Mouse (Mus musculus): ENCODE measurements around the gene Hist1h1b. TPM values are rescaled to one million over a fixed set of nuclear protein-coding genes. Genes with fewer than 3 reads are reported as not detected.
"Not testable (repeated sequence)": the region's sequence is repeated elsewhere in the genome, so short reads cannot be mapped to it uniquely, and the experiment has no call there.

Gene Hist1h1b
- polyA plus RNA-seq, 1 experiment from 2014 or later = 3.2 TPM

GRCm38 (mm10) chr13:21789925-21790324, 9.5 kb upstream of the Hist1h1b start:
- WGBS = 54% methylated on average over 6 of the region's 6 CpGs
- Histone ChIP-seq H3K27me3 (no peaks in the 10 kb centered on the region), H3K9ac (no peak overlapping the region), H3K36me3 (no peaks in the 10 kb centered on the region), H3K9me3 (no peaks in the 10 kb centered on the region), H3K4me1 (replicated peaks) (peaks cover 27% of the 10 kb centered on the region), H3K4me3 (no peak overlapping the region), H3K27ac (replicated peaks) (no peak overlapping the region), H3K4me2 (no peak overlapping the region)
- no peak for ATAC-seq (ENCODE audit: low read depth)

GRCm38 (mm10) chr13:21787760-21788593, 7.6 kb upstream of the Hist1h1b start:
- peak overlapping the region; percentile 62 for H3K4me2 ChIP-seq
- WGBS = 12% methylated on average over 17 of the region's 21 CpGs
- H3K4me3 ChIP-seq = peak overlapping the region; percentile 39
- no peaks in the 10 kb centered on the region for H3K36me3 ChIP-seq
- H3K9me3 ChIP-seq = no peaks in the 10 kb centered on the region
- peak; percentile 52; the same call in 1 of the 2 replicates for ATAC-seq (ENCODE audit: low read depth)
- no peaks in the 10 kb centered on the region for H3K27me3 ChIP-seq
- H3K4me1 ChIP-seq (replicated peaks) = peaks cover 35% of the 10 kb centered on the region
- H3K27ac ChIP-seq (replicated peaks) = peak overlapping the region; percentile 77
- peak overlapping the region; percentile 58 for H3K9ac ChIP-seq

- peak within 1 kb of the TSS; percentile 39 for H3K4me3 ChIP-seq
- peak; percentile 95 for ATAC-seq (ENCODE audit: low read depth)
- H3K4me2 ChIP-seq = peak within 1 kb of the TSS; percentile 62
- not testable (repeated sequence) for H3K27me3 ChIP-seq, H3K9me3 ChIP-seq, H3K36me3 ChIP-seq
- WGBS = under 1% methylated on average over 44 of the region's 63 CpGs
- H3K27ac ChIP-seq (replicated peaks) = peak within 1 kb of the TSS; percentile 77
- H3K9ac ChIP-seq = peak within 1 kb of the TSS; percentile 64
- peaks cover 43% of the 10 kb centered on the region for H3K4me1 ChIP-seq (replicated peaks)
Measured at GRCm38 (mm10) chr13:21786899-21787629, 6.6 kb upstream of the Hist1h1b start, which contains the start of the genes Hist1h2an and Hist1h2bp. Hist1h2an (minus strand) TSS chr13:21787218. Hist1h2bp (plus strand) TSS chr13:21787461.

- H3K36me3 ChIP-seq = no peaks in the 10 kb centered on the region
- no peaks in the 10 kb centered on the region for H3K9me3 ChIP-seq
- ATAC-seq (ENCODE audit: low read depth) = no peak
- H3K27ac ChIP-seq (replicated peaks) = peak overlapping the region; percentile 76
- peaks cover 44% of the 10 kb centered on the region for H3K4me1 ChIP-seq (replicated peaks)
- WGBS = 1% methylated on average over 8 of the region's 8 CpGs
- peak overlapping the region; percentile 64 for H3K9ac ChIP-seq
- no peaks in the 10 kb centered on the region for H3K27me3 ChIP-seq
- H3K4me2 ChIP-seq = peak overlapping the region; percentile 62
- peak overlapping the region; percentile 39 for H3K4me3 ChIP-seq
Measured at GRCm38 (mm10) chr13:21786189-21786898, 5.9 kb upstream of the Hist1h1b start.

GRCm38 (mm10) chr13:21784311-21784710, 3.9 kb upstream of the Hist1h1b start:
- H3K4me1 ChIP-seq (replicated peaks) = peaks cover 54% of the 10 kb centered on the region
- 13% methylated on average over 6 of the region's 6 CpGs for WGBS
- H3K27me3 ChIP-seq = no peaks in the 10 kb centered on the region
- ATAC-seq (ENCODE audit: low read depth) = no peak
- no peaks in the 10 kb centered on the region for H3K9me3 ChIP-seq
- H3K9ac ChIP-seq = peak overlapping the region; percentile 28
- H3K4me2 ChIP-seq = peak overlapping the region; percentile 80
- 0 out of 2 replicates have a peak overlapping the region, but pooled peaks have one; percentile 40 for H3K4me3 ChIP-seq
- peak overlapping the region; percentile 59 for H3K27ac ChIP-seq (replicated peaks)
- H3K36me3 ChIP-seq = no peaks in the 10 kb centered on the region

- H3K9me3 ChIP-seq = no peaks in the 10 kb centered on the region
- H3K4me2 ChIP-seq = peak overlapping the region; percentile 80
- peak overlapping the region; percentile 28 for H3K9ac ChIP-seq
- peaks cover 56% of the 10 kb centered on the region for H3K4me1 ChIP-seq (replicated peaks)
- H3K27ac ChIP-seq (replicated peaks) = peak overlapping the region; percentile 59
- WGBS = 2% methylated on average over 9 of the region's 9 CpGs
- H3K27me3 ChIP-seq = no peaks in the 10 kb centered on the region
- no peak for ATAC-seq (ENCODE audit: low read depth)
- no peaks in the 10 kb centered on the region for H3K36me3 ChIP-seq
- H3K4me3 ChIP-seq = peak overlapping the region; percentile 40
Measured at GRCm38 (mm10) chr13:21783734-21784161, 3.3 kb upstream of the Hist1h1b start.

GRCm38 (mm10) chr13:21783255-21783617, 2.8 kb upstream of the Hist1h1b start, which contains the start of gene Hist1h3i:
Hist1h3i (minus strand) TSS chr13:21783370.
- Histone ChIP-seq H3K27me3 (no peaks in the 10 kb centered on the region), H3K9ac (peak within 1 kb of the TSS; percentile 70), H3K9me3 (no peaks in the 10 kb centered on the region), H3K4me3 (peak within 1 kb of the TSS; percentile 40), H3K27ac (replicated peaks) (peak within 1 kb of the TSS; percentile 84), H3K36me3 (no peaks in the 10 kb centered on the region), H3K4me2 (peak within 1 kb of the TSS; percentile 80), H3K4me1 (replicated peaks) (peaks cover 59% of the 10 kb centered on the region)
- ATAC-seq (ENCODE audit: low read depth) = peak; percentile 76
- 0% methylated on average over 14 of the region's 20 CpGs for WGBS

GRCm38 (mm10) chr13:21782361-21783254, 2.2 kb upstream of the Hist1h1b start:
- not testable (repeated sequence) for H3K27me3 ChIP-seq; H3K9me3 ChIP-seq; ATAC-seq (ENCODE audit: low read depth); H3K36me3 ChIP-seq
- H3K9ac ChIP-seq = peak overlapping the region; percentile 70
- under 1% methylated on average over 18 of the region's 35 CpGs for WGBS
- peak overlapping the region; percentile 84 for H3K27ac ChIP-seq (replicated peaks)
- H3K4me3 ChIP-seq = peak overlapping the region; percentile 40
- H3K4me1 ChIP-seq (replicated peaks) = peaks cover 56% of the 10 kb centered on the region
- peak overlapping the region; percentile 80 for H3K4me2 ChIP-seq

- Histone ChIP-seq H3K9ac (no peak overlapping the region), H3K4me3 (no peak overlapping the region), H3K36me3 (no peaks in the 10 kb centered on the region), H3K4me2 (no peak overlapping the region), H3K27ac (replicated peaks) (no peak overlapping the region), H3K4me1 (replicated peaks) (peaks cover 56% of the 10 kb centered on the region), H3K27me3 (no peaks in the 10 kb centered on the region), H3K9me3 (no peaks in the 10 kb centered on the region)
- WGBS = 90% methylated on average over 1 of the region's 1 CpGs
- ATAC-seq (ENCODE audit: low read depth) = no peak
Measured at GRCm38 (mm10) chr13:21781639-21782038, 1.2 kb upstream of the Hist1h1b start.

GRCm38 (mm10) chr13:21781021-21781555, 663 bp upstream of the Hist1h1b start:
- Histone ChIP-seq H3K4me2 (peak overlapping the region; percentile 94), H3K4me3 (peak overlapping the region; percentile 54; the same call in 1 of the 2 replicates), H3K9ac (no peak overlapping the region), H3K36me3 (no peaks in the 10 kb centered on the region), H3K27ac (replicated peaks) (no peak overlapping the region), H3K4me1 (replicated peaks) (peaks cover 50% of the 10 kb centered on the region), H3K9me3 (no peaks in the 10 kb centered on the region), H3K27me3 (no peaks in the 10 kb centered on the region)
- no peak for ATAC-seq (ENCODE audit: low read depth)
- 50% methylated on average over 6 of the region's 6 CpGs for WGBS
